Mouse (Mus musculus): ENCODE results near the gene Lrrc15. TPM values are rescaled to one million over a fixed set of nuclear protein-coding genes. Genes with fewer than 3 reads are reported as not detected.
A peak's percentile ranks its signal among the peaks of the same experiment; 100 is the strongest.

Gene Lrrc15
- polyA plus RNA-seq, 1 experiment from 2014 or later = 0.08 TPM

DNA sequence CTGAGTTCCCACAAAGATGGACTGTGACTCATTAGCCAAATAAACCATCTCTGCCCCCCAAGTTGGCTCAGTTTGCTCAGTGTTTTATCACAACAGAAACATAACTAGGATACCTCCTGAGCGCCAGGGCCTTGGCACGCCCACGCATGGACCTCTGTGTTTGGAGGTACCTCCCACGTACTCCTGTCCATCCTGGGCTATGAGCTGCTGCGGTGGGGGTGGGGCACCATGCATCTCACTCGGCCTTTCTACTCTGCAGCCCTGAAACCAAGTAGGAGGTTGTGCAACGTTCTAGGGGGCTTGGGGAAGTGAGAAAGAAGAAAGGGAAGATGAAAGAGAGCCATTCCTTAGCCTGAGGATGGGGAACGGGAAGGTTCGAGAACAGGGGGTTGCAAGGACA, 25.3 kb downstream of the Lrrc15 start:
- Histone ChIP-seq H3K27me3 (peaks cover 3% of the 10 kb centered on the region; the same call in 1 of the 2 replicates), H3K4me2 (no peak overlapping the region), H3K27ac (no peak overlapping the region), H3K4me3 (no peak overlapping the region), H3K9me3 (replicated peaks) (no peaks in the 10 kb centered on the region), H3K4me1 (no peaks in the 10 kb centered on the region), H3K36me3 (ENCODE audit: poor library complexity, severe bottlenecking) (no peaks in the 10 kb centered on the region), H3K9ac (no peak overlapping the region)
- 85% methylated on average over 9 of the region's 9 CpGs for WGBS
- no peak for ATAC-seq

DNA sequence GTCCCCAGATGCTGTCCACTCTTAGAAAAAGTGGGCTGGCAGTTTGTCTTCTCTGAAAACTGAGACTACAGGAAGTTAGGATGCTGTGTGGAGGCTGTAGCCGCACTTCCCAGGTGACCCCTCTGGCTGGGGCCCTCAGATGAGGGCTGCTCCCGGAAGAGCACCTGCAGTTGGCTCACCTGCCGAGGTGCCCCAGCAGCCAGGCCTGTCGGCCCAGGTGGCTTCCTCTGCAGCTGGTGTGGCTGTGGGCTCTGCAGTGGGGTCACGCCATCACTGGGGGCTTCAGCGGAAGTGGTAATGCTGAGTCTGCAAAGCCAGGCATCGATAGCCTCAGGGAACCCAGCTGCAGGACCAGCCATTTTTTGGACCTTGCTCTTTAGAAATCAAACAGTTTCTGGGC, 28.0 kb downstream of the Lrrc15 start:
- Histone ChIP-seq H3K4me3 (no peak overlapping the region), H3K9ac (no peak overlapping the region), H3K4me2 (no peak overlapping the region), H3K27me3 (peaks cover 14% of the 10 kb centered on the region), H3K36me3 (ENCODE audit: poor library complexity, severe bottlenecking) (no peaks in the 10 kb centered on the region), H3K4me1 (peaks cover 8% of the 10 kb centered on the region; the same call in 1 of the 2 replicates), H3K9me3 (replicated peaks) (no peaks in the 10 kb centered on the region), H3K27ac (no peak overlapping the region)
- ATAC-seq = no peak
- 73% methylated on average over 7 of the region's 7 CpGs for WGBS

- no peak overlapping the region for H3K4me3 ChIP-seq
- no peaks in the 10 kb centered on the region for H3K9me3 ChIP-seq (replicated peaks)
- H3K27me3 ChIP-seq = peaks cover 19% of the 10 kb centered on the region
- H3K27ac ChIP-seq = no peak overlapping the region
- H3K9ac ChIP-seq = no peak overlapping the region
- 80% methylated on average over 9 of the region's 9 CpGs for WGBS
- no peaks in the 10 kb centered on the region for H3K36me3 ChIP-seq (ENCODE audit: poor library complexity, severe bottlenecking)
- ATAC-seq = no peak
- H3K4me1 ChIP-seq = peaks cover 8% of the 10 kb centered on the region; the same call in 1 of the 2 replicates
- H3K4me2 ChIP-seq = no peak overlapping the region
These were observed 29.2 kb downstream of the Lrrc15 start for GRCm38 (mm10) chr16:30253900-30254299.

GRCm38 (mm10) chr16:30253374-30253773, 29.7 kb downstream of the Lrrc15 start:
- Histone ChIP-seq H3K4me1 (peaks cover 8% of the 10 kb centered on the region; the same call in 1 of the 2 replicates), H3K36me3 (ENCODE audit: poor library complexity, severe bottlenecking) (no peaks in the 10 kb centered on the region), H3K4me2 (no peak overlapping the region), H3K9me3 (replicated peaks) (no peaks in the 10 kb centered on the region), H3K9ac (no peak overlapping the region), H3K27me3 (peaks cover 19% of the 10 kb centered on the region), H3K4me3 (no peak overlapping the region), H3K27ac (no peak overlapping the region)
- ATAC-seq = no peak
- 85% methylated on average over 4 of the region's 4 CpGs for WGBS

GRCm38 (mm10) chr16:30252003-30252418, 31.0 kb downstream of the Lrrc15 start:
- H3K9ac ChIP-seq = no peak overlapping the region
- peaks cover 8% of the 10 kb centered on the region; the same call in 1 of the 2 replicates for H3K4me1 ChIP-seq
- H3K36me3 ChIP-seq (ENCODE audit: poor library complexity, severe bottlenecking) = no peaks in the 10 kb centered on the region
- peaks cover 19% of the 10 kb centered on the region for H3K27me3 ChIP-seq
- peak; percentile 77 for ATAC-seq
- peak overlapping the region; percentile 44 for H3K4me2 ChIP-seq
- H3K27ac ChIP-seq = no peak overlapping the region
- WGBS = under 1% methylated on average over 21 of the region's 21 CpGs
- no peak overlapping the region; the same call in 1 of the 2 replicates for H3K4me3 ChIP-seq
- no peaks in the 10 kb centered on the region for H3K9me3 ChIP-seq (replicated peaks)

- no peaks in the 10 kb centered on the region for H3K36me3 ChIP-seq (ENCODE audit: poor library complexity, severe bottlenecking)
- H3K4me1 ChIP-seq = no peaks in the 10 kb centered on the region
- WGBS = 88% methylated on average over 12 of the region's 12 CpGs
- no peak overlapping the region for H3K4me2 ChIP-seq
- no peaks in the 10 kb centered on the region for H3K27me3 ChIP-seq
- no peak overlapping the region for H3K27ac ChIP-seq
- no peak for ATAC-seq
- H3K9me3 ChIP-seq (replicated peaks) = peaks cover 4% of the 10 kb centered on the region; the same call in 1 of the 2 replicates
- H3K9ac ChIP-seq = no peak overlapping the region
- H3K4me3 ChIP-seq = no peak overlapping the region
These were observed 38.9 kb downstream of the Lrrc15 start for GRCm38 (mm10) chr16:30244037-30244700.

DNA sequence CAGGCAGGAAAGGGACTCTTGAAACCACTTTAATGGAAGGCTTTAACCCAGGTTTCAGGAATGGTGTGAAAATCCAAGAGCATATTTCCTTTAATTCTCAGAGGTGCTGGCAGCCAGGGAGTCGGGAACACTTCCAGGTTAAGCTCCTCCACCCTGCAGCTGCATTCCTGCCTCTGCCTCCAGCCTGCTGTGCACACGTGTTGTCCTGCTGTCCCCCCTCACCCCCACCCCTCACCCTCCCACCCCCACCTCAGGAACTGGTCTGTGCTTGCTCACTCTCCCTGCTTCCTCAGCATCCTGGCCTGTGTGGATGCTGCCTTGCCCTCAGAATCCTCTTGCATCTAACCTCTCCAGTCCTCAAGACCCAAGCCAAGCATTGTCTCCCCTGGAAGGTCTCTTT, 41.4 kb downstream of the Lrrc15 start:
- Histone ChIP-seq H3K9ac (no peak overlapping the region), H3K27ac (no peak overlapping the region), H3K4me2 (no peak overlapping the region), H3K9me3 (replicated peaks) (peaks cover 4% of the 10 kb centered on the region; the same call in 1 of the 2 replicates), H3K4me1 (peaks cover 5% of the 10 kb centered on the region; the same call in 1 of the 2 replicates), H3K4me3 (no peak overlapping the region), H3K36me3 (ENCODE audit: poor library complexity, severe bottlenecking) (no peaks in the 10 kb centered on the region), H3K27me3 (peaks cover 16% of the 10 kb centered on the region)
- WGBS = 44% methylated on average over 2 of the region's 2 CpGs
- ATAC-seq = no peak

GRCm38 (mm10) chr16:30238791-30239190, 44.3 kb downstream of the Lrrc15 start:
- H3K27ac ChIP-seq = no peak overlapping the region
- H3K4me1 ChIP-seq = peaks cover 19% of the 10 kb centered on the region
- H3K36me3 ChIP-seq (ENCODE audit: poor library complexity, severe bottlenecking) = no peaks in the 10 kb centered on the region
- H3K4me3 ChIP-seq = no peak overlapping the region
- no peak overlapping the region for H3K4me2 ChIP-seq
- no peak overlapping the region for H3K9ac ChIP-seq
- H3K9me3 ChIP-seq (replicated peaks) = no peaks in the 10 kb centered on the region
- ATAC-seq = no peak
- 87% methylated on average over 6 of the region's 6 CpGs for WGBS
- H3K27me3 ChIP-seq = peaks cover 39% of the 10 kb centered on the region

- peak overlapping the region; percentile 71 for H3K4me2 ChIP-seq
- H3K27ac ChIP-seq = no peak overlapping the region
- H3K36me3 ChIP-seq (ENCODE audit: poor library complexity, severe bottlenecking) = no peaks in the 10 kb centered on the region
- peaks cover 53% of the 10 kb centered on the region for H3K27me3 ChIP-seq
- H3K9me3 ChIP-seq (replicated peaks) = no peaks in the 10 kb centered on the region
- peak overlapping the region; percentile 62 for H3K9ac ChIP-seq
- H3K4me1 ChIP-seq = peaks cover 23% of the 10 kb centered on the region
- WGBS = 2% methylated on average over 31 of the region's 33 CpGs
- ATAC-seq = peak; percentile 81
- H3K4me3 ChIP-seq = peak overlapping the region; percentile 40
These were observed 46.9 kb downstream of the Lrrc15 start for GRCm38 (mm10) chr16:30236091-30236699.

DNA sequence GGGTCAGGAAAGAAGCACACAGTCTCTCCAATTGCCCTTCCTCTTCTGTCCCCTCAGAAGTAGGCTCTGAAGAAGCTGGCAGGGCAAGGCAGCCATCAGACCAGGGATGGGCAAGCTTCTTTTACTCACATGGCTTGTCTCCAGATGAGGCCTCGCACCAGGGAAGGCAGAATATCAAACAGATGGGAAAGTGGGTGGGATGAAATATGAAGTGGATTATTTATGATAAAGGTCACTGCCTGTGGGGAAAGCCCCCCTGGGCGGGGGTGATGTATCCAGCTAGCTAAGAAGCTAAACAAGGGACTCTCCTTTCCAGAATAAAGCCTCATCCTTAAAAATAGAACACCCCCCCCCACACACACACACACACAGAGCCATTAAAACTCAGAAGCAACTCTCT, 47.5 kb downstream of the Lrrc15 start:
- 52% methylated on average over 2 of the region's 2 CpGs for WGBS
- peaks cover 53% of the 10 kb centered on the region for H3K27me3 ChIP-seq
- peak; percentile 16; the same call in 1 of the 2 replicates for ATAC-seq
- peaks cover 23% of the 10 kb centered on the region for H3K4me1 ChIP-seq
- no peak overlapping the region; the same call in 1 of the 2 replicates for H3K4me2 ChIP-seq
- H3K4me3 ChIP-seq = no peak overlapping the region
- no peak overlapping the region for H3K27ac ChIP-seq
- H3K36me3 ChIP-seq (ENCODE audit: poor library complexity, severe bottlenecking) = no peaks in the 10 kb centered on the region
- H3K9ac ChIP-seq = no peak overlapping the region
- no peaks in the 10 kb centered on the region for H3K9me3 ChIP-seq (replicated peaks)

- H3K4me3 ChIP-seq = no peak overlapping the region
- H3K9me3 ChIP-seq (replicated peaks) = no peaks in the 10 kb centered on the region
- H3K4me1 ChIP-seq = peaks cover 23% of the 10 kb centered on the region
- 53% methylated on average over 12 of the region's 12 CpGs for WGBS
- no peaks in the 10 kb centered on the region for H3K36me3 ChIP-seq (ENCODE audit: poor library complexity, severe bottlenecking)
- H3K4me2 ChIP-seq = no peak overlapping the region
- peaks cover 53% of the 10 kb centered on the region for H3K27me3 ChIP-seq
- ATAC-seq = no peak
- H3K27ac ChIP-seq = no peak overlapping the region
- no peak overlapping the region for H3K9ac ChIP-seq
These were observed 48.2 kb downstream of the Lrrc15 start for GRCm38 (mm10) chr16:30234636-30235546.

GRCm38 (mm10) chr16:30234077-30234476, 49.0 kb downstream of the Lrrc15 start:
- Histone ChIP-seq H3K4me3 (no peak overlapping the region), H3K4me2 (no peak overlapping the region), H3K4me1 (peaks cover 23% of the 10 kb centered on the region), H3K36me3 (ENCODE audit: poor library complexity, severe bottlenecking) (no peaks in the 10 kb centered on the region), H3K9ac (no peak overlapping the region), H3K9me3 (replicated peaks) (no peaks in the 10 kb centered on the region), H3K27me3 (peaks cover 53% of the 10 kb centered on the region), H3K27ac (no peak overlapping the region)
- ATAC-seq = no peak
- WGBS = 62% methylated on average over 8 of the region's 8 CpGs

Measured in forebrain, embryonic 13.5 days (tissue).